Mouse (Mus musculus) cerebellum, adult 2 months (tissue): Measurements from ENCODE around the gene Casc4.

Source experiments
- CTCF ChIP-seq: fragments of 200-500 bp; IDR thresholded peaks from 2 replicates; pipeline ENCODE4 v1.5.1; 2011; ENCODE audit warnings: low read depth, mild to moderate bottlenecking, control low read depth, low read length, moderate library complexity, borderline replicate concordance; ENCODE audit not compliant: insufficient read depth
- POLR2A ChIP-seq: fragments of 200-500 bp; IDR thresholded peaks from 2 replicates; pipeline ENCODE4 v1.6.1; 2011; ENCODE audit warnings: low read length, control low read depth, borderline replicate concordance; ENCODE audit not compliant: insufficient read depth

DNA sequence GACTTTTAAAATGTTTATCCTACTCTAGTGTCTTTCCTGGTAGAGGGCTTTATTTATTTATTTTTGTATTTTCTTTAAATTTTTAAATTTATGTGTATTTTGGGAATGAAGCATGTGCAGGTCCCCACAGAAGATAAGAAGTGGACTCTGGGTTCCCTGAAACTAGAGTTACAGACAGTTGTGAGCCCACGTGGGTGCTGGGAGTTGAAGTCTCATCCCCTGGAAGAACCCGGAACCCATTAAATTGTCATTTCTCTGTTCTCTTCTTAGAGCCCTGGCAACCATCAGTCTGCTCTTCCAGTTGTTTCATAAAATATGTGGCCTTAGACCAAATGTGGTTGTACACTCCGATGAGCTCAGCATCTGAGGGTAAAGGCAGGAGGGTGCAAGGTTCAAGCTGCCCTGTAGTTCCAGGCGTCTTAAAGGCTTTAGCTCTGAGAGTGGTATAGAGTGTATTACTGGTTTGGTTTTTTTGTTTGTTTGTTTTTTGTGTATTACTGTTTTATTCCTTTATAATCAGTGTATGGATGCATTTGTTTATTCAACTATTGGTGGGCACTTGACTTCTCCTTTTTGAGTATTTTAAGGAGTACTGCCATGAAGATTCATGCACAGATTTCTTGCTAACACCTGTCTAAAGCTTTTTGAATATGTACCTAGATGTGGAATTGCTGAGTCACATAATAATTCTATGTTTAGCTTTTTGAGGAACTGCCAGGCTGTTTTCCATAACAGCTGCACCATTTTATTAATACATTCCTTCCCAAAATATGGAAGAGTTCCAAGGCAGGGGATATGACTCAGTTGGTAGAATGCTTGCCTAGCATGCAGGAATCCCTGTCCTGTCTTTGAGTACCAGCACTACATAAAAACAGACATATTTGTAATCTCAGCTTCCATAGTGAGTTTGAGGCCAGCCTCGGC is 49.5 kb downstream of the Casc4 start:
- TF ChIP-seq CTCF (no peak), POLR2A (no peak)
